Mouse (Mus musculus) embryonic facial prominence, embryonic 12.5 days (tissue): Measurements from ENCODE around the gene Lsamp. TPM values are rescaled to one million over a fixed set of nuclear protein-coding genes. Genes with fewer than 3 reads are reported as not detected.
"Not testable (repeated sequence)": the region's sequence is repeated elsewhere in the genome, so short reads cannot be mapped to it uniquely, and the experiment has no call there.

Experiments used
- ATAC-seq: fragments of 200-750 bp; cut with Nextera tagmentation; 2 replicates; pipeline ENCODE4 v1.8.0; 2017; ENCODE audit not compliant: insufficient number of reproducible peaks, insufficient read depth, low FRiP score, low TSS enrichment
- H3K27ac ChIP-seq: fragments of 300-500 bp; sonication (generic); 2 replicates; pipeline ENCODE4 v1.5.1; 2016; ENCODE audit warnings: mild to moderate bottlenecking
- H3K27me3 ChIP-seq: fragments of 300-500 bp; sonication (generic); 2 replicates; pipeline ENCODE4 v1.6.1; 2016; ENCODE audit warnings: mild to moderate bottlenecking, moderate library complexity
- H3K36me3 ChIP-seq: fragments of 300-500 bp; sonication (generic); 2 replicates; pipeline ENCODE4 v1.6.1; 2016; ENCODE audit warnings: mild to moderate bottlenecking
- H3K4me1 ChIP-seq: fragments of 300-500 bp; sonication (generic); 2 replicates; pipeline ENCODE4 v1.6.1; 2016
- H3K4me2 ChIP-seq: fragments of 300-500 bp; sonication (generic); replicated peaks from 2 replicates; pipeline ENCODE4 v1.6.1; 2016; ENCODE audit warnings: mild to moderate bottlenecking, moderate library complexity
- H3K4me3 ChIP-seq: fragments of 300-500 bp; sonication (generic); 2 replicates; pipeline ENCODE4 v1.5.1; 2016; ENCODE audit warnings: mild to moderate bottlenecking
- H3K9ac ChIP-seq: fragments of 300-500 bp; sonication (generic); 2 replicates; pipeline ENCODE4 v1.6.1; 2016; ENCODE audit warnings: mild to moderate bottlenecking, moderate library complexity
- H3K9me3 ChIP-seq: fragments of 300-500 bp; sonication (generic); 2 replicates; pipeline ENCODE4 v1.6.1; 2016; ENCODE audit warnings: mild to moderate bottlenecking, moderate library complexity
- WGBS: fragments of 180-500 bp; shearing (Covaris S2); methylation state at CpG from one replicate; pipeline ENCODE4 v1.1.7; 2016; 5-methylcytosine and 5-hydroxymethylcytosine counted together
- polyA plus RNA-seq: library from polyadenylated mRNA; unstranded; fragments of >200 nt; fragmentation: Nextera tagmentation; extraction: Ambion mirVana; gene quantifications from 2 replicates; pipeline ENCODE4 v1.2.1, GENCODE M21; 2016

The Lsamp gene
- polyA plus RNA-seq, 1 experiment from 2014 or later, result 11.5 TPM

DNA sequence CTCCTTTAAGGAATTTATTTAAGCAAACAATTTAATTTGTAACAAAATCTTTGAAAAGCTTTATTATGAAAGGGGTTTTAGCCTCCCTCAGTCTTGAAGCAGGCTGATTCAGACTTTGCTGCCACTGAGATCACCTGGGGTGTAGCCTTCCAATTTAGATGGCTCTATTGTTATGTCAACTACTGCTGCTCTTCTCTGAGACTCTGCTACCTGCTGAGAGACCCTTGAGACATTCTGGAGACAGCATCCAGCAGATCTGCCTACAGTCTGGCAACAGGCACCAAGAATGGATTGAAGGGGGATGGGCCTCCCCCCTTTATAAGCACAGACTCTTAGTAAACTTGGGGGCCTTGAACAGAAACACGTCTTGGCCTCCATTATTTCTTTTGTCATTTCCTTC lies 632.5 kb downstream of the Lsamp start:
- not testable (repeated sequence) for H3K9ac ChIP-seq, H3K4me3 ChIP-seq, H3K27me3 ChIP-seq, H3K9me3 ChIP-seq, H3K4me2 ChIP-seq, H3K27ac ChIP-seq, H3K36me3 ChIP-seq, ATAC-seq, H3K4me1 ChIP-seq
- 5% methylated on average over 1 of the region's 1 CpGs for WGBS

GRCm38 (mm10) chr16:40621086-40621485 lies 636.9 kb downstream of the Lsamp start:
- not testable (repeated sequence) for H3K9ac ChIP-seq, H3K9me3 ChIP-seq, H3K27me3 ChIP-seq, H3K27ac ChIP-seq, H3K36me3 ChIP-seq, ATAC-seq, H3K4me1 ChIP-seq, H3K4me2 ChIP-seq, H3K4me3 ChIP-seq
- 37% methylated on average over 7 of the region's 7 CpGs for WGBS

GRCm38 (mm10) chr16:40627159-40627558 lies 643.0 kb downstream of the Lsamp start:
- no peak for ATAC-seq
- Histone ChIP-seq H3K27ac (no peak overlapping the region), H3K9ac (no peak overlapping the region), H3K4me3 (no peak overlapping the region), H3K27me3 (no peaks in the 10 kb centered on the region), H3K9me3 (no peaks in the 10 kb centered on the region), H3K36me3 (no peaks in the 10 kb centered on the region), H3K4me2 (no peak overlapping the region), H3K4me1 (no peaks in the 10 kb centered on the region)
- WGBS, result 82% methylated on average over 5 of the region's 5 CpGs

- Histone ChIP-seq H3K27ac (no peak overlapping the region), H3K36me3 (no peaks in the 10 kb centered on the region), H3K27me3 (no peaks in the 10 kb centered on the region), H3K4me3 (no peak overlapping the region), H3K4me1 (no peaks in the 10 kb centered on the region), H3K9me3 (no peaks in the 10 kb centered on the region), H3K4me2 (no peak overlapping the region), H3K9ac (no peak overlapping the region)
- no peak for ATAC-seq
- WGBS, result 76% methylated on average over 3 of the region's 3 CpGs
These were observed 655.6 kb downstream of the Lsamp start for GRCm38 (mm10) chr16:40639621-40640371.

GRCm38 (mm10) chr16:40652800-40653199 lies 668.6 kb downstream of the Lsamp start:
- 0 out of 2 replicates have a peak, but pooled peaks cover 6% of the 10 kb centered on the region for H3K4me1 ChIP-seq
- no peak overlapping the region for H3K4me3 ChIP-seq
- H3K9me3 ChIP-seq, result no peaks in the 10 kb centered on the region
- H3K27ac ChIP-seq, result no peak overlapping the region
- no peaks in the 10 kb centered on the region for H3K36me3 ChIP-seq
- no peak for ATAC-seq
- H3K27me3 ChIP-seq, result no peaks in the 10 kb centered on the region
- WGBS, result 85% methylated on average over 5 of the region's 5 CpGs
- H3K4me2 ChIP-seq, result no peak overlapping the region
- H3K9ac ChIP-seq, result no peak overlapping the region

DNA sequence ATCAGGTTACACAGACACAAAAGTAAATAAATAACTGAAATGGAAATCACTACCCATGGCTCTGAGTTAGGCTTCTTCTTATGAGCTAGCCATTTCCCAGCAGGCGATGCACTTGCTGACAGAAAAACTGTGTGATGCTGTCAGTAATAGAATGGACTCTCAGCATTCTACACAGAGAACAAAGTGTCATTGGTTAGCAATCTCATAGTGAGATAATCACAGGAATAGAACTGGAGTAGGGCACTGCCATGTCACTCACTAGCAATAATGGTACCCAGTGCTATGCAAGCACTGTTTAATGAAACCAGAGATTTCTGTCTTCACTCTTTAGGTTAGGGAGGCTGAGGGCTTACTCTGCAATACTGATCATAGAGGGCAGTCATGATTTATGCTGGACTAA lies 669.3 kb downstream of the Lsamp start:
- no peak overlapping the region for H3K27ac ChIP-seq
- no peaks in the 10 kb centered on the region for H3K9me3 ChIP-seq
- 80% methylated on average over 1 of the region's 1 CpGs for WGBS
- H3K4me3 ChIP-seq, result no peak overlapping the region
- H3K36me3 ChIP-seq, result no peaks in the 10 kb centered on the region
- H3K4me2 ChIP-seq, result no peak overlapping the region
- no peak for ATAC-seq
- 0 out of 2 replicates have a peak, but pooled peaks cover 6% of the 10 kb centered on the region for H3K4me1 ChIP-seq
- no peak overlapping the region for H3K9ac ChIP-seq
- H3K27me3 ChIP-seq, result no peaks in the 10 kb centered on the region

GRCm38 (mm10) chr16:40656347-40656746 lies 672.2 kb downstream of the Lsamp start:
- H3K36me3 ChIP-seq, result no peaks in the 10 kb centered on the region
- H3K9me3 ChIP-seq, result no peaks in the 10 kb centered on the region
- H3K4me3 ChIP-seq, result no peak overlapping the region
- H3K27me3 ChIP-seq, result no peaks in the 10 kb centered on the region
- 0 out of 2 replicates have a peak, but pooled peaks cover 6% of the 10 kb centered on the region for H3K4me1 ChIP-seq
- 71% methylated on average over 5 of the region's 5 CpGs for WGBS
- H3K4me2 ChIP-seq, result no peak overlapping the region
- no peak overlapping the region for H3K27ac ChIP-seq
- no peak overlapping the region for H3K9ac ChIP-seq
- ATAC-seq, result no peak

GRCm38 (mm10) chr16:40656871-40657270 lies 672.7 kb downstream of the Lsamp start:
- Histone ChIP-seq H3K27ac (no peak overlapping the region), H3K9me3 (no peaks in the 10 kb centered on the region), H3K4me3 (no peak overlapping the region), H3K27me3 (no peaks in the 10 kb centered on the region), H3K4me2 (no peak overlapping the region), H3K36me3 (no peaks in the 10 kb centered on the region), H3K9ac (no peak overlapping the region), H3K4me1 (0 out of 2 replicates have a peak, but pooled peaks cover 6% of the 10 kb centered on the region)
- 48% methylated on average over 6 of the region's 6 CpGs for WGBS
- no peak for ATAC-seq

DNA sequence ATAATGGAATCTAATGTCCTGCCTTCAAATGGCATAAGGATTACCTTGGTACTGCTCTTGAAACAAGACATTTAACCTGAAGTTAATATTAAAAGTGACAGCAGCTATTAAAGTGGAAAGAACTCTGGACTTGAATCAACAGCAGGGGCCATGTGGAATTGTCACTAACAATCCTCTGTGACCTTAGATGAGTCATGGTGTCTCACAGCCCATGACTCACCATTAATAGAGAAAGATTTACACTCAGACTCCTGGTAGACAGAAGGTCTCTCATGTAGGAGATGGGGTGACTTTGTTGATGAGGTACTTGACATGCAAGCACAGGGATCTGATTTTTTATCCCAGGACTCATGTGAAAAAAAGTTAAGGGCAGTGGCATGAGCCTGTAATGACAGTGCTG lies 701.4 kb downstream of the Lsamp start:
- H3K36me3 ChIP-seq, result no peaks in the 10 kb centered on the region
- no peak overlapping the region for H3K9ac ChIP-seq
- no peak overlapping the region for H3K4me3 ChIP-seq
- H3K4me1 ChIP-seq, result no peaks in the 10 kb centered on the region
- H3K27me3 ChIP-seq, result no peaks in the 10 kb centered on the region
- H3K27ac ChIP-seq, result no peak overlapping the region
- H3K4me2 ChIP-seq, result no peak overlapping the region
- ATAC-seq, result no peak
- no peaks in the 10 kb centered on the region for H3K9me3 ChIP-seq

GRCm38 (mm10) chr16:40692292-40692691 lies 708.1 kb downstream of the Lsamp start:
- Histone ChIP-seq H3K36me3 (no peaks in the 10 kb centered on the region), H3K9ac (no peak overlapping the region), H3K27ac (no peak overlapping the region), H3K4me1 (no peaks in the 10 kb centered on the region), H3K4me3 (no peak overlapping the region), H3K27me3 (no peaks in the 10 kb centered on the region), H3K9me3 (no peaks in the 10 kb centered on the region), H3K4me2 (no peak overlapping the region)
- 21% methylated on average over 2 of the region's 2 CpGs for WGBS
- no peak for ATAC-seq

DNA sequence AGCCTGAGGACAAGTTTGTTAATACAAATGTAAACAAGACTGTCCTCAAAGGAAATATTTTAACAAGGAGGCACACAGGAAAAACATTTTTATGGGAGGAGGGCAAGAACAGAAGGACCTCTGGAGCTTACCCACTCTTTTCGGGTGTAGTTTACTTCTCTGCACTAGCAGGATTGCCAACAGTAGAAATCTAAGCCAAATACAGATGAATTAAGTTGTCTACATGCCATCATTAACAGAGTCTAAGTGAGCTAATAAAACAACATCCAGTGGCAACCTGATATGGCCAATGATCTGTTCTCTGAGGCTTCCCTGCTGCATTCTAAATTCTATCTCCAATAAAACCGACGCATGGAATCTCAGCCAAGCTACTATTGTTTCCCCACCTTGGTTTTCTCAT lies 713.1 kb downstream of the Lsamp start:
- 78% methylated on average over 3 of the region's 3 CpGs for WGBS

DNA sequence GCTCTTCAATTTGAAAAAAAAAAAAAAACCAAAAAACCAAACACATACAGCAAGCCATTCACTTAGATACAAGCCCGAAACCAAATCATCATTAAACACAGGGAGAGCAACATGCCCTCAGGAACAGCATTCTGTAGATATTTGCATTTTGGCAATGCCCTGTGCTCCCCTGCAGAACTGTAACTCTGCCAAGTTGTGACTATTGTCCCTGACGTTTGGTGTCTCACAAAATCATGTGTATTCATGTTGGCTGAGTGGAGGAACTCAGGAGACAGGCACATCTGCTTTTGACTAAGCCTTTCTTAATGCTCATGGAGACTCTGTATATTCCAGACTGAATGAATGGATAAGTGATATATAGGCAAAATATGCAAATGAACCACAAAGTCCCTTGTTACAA lies 724.4 kb downstream of the Lsamp start:
- Histone ChIP-seq H3K27me3 (no peaks in the 10 kb centered on the region), H3K4me2 (no peak overlapping the region), H3K27ac (no peak overlapping the region), H3K4me3 (no peak overlapping the region), H3K36me3 (no peaks in the 10 kb centered on the region), H3K9ac (no peak overlapping the region), H3K9me3 (no peaks in the 10 kb centered on the region), H3K4me1 (peaks cover 5% of the 10 kb centered on the region; the same call in 1 of the 2 replicates)
- no peak for ATAC-seq
- 47% methylated on average over 2 of the region's 2 CpGs for WGBS

More for the DNA sequence above, 713.1 kb downstream of the Lsamp start:
- H3K27ac ChIP-seq, result no peak overlapping the region
- H3K27me3 ChIP-seq, result no peaks in the 10 kb centered on the region
- no peak overlapping the region for H3K9ac ChIP-seq
- H3K4me3 ChIP-seq, result no peak overlapping the region
- no peaks in the 10 kb centered on the region for H3K36me3 ChIP-seq
- no peak overlapping the region for H3K4me2 ChIP-seq
- H3K4me1 ChIP-seq, result no peaks in the 10 kb centered on the region
- no peaks in the 10 kb centered on the region for H3K9me3 ChIP-seq
- ATAC-seq, result no peak
